Mouse (Mus musculus) heart, embryonic 16.5 days (tissue): ENCODE data around the gene E2f4. TPM values are rescaled to one million over a fixed set of nuclear protein-coding genes. Genes with fewer than 3 reads are reported as not detected.

ENCODE experiments used
- ATAC-seq: fragments of 200-750 bp; cut with Nextera tagmentation; replicated peaks from 2 replicates; pipeline ENCODE4 v1.8.0; 2017; ENCODE audit warnings: moderate number of reproducible peaks; ENCODE audit not compliant: insufficient read depth, low FRiP score; ENCODE audit errors: extremely low read depth
- H3K27ac ChIP-seq: fragments of 300-500 bp; sonication (generic); 2 replicates; pipeline ENCODE4 v1.5.1; 2014; ENCODE audit warnings: mild to moderate bottlenecking, low read length, control low read depth, moderate library complexity
- H3K27me3 ChIP-seq: fragments of 300-500 bp; sonication (generic); 2 replicates; pipeline ENCODE4 v1.6.1; 2014; ENCODE audit warnings: low read length, mixed read lengths; ENCODE audit not compliant: control insufficient read depth, insufficient read depth
- H3K36me3 ChIP-seq: fragments of 300-500 bp; sonication (generic); 2 replicates; pipeline ENCODE4 v1.6.1; 2014; ENCODE audit not compliant: control insufficient read depth, insufficient read depth
- H3K4me1 ChIP-seq: fragments of 300-500 bp; sonication (generic); 2 replicates; pipeline ENCODE4 v1.6.1; 2014; ENCODE audit warnings: low read length, mixed read lengths; ENCODE audit not compliant: control insufficient read depth, insufficient read depth
- H3K4me2 ChIP-seq: fragments of 300-500 bp; sonication (generic); 2 replicates; pipeline ENCODE4 v1.6.1; 2014; ENCODE audit warnings: low read depth, mild to moderate bottlenecking, control low read depth, low read length
- H3K4me3 ChIP-seq: fragments of 300-500 bp; sonication (generic); 2 replicates; pipeline ENCODE4 v1.5.1; 2014; ENCODE audit warnings: mild to moderate bottlenecking, control low read depth, low read length
- H3K9ac ChIP-seq: fragments of 300-500 bp; sonication (generic); 2 replicates; pipeline ENCODE4 v1.6.1; 2014; ENCODE audit warnings: low read length, control low read depth
- H3K9me3 ChIP-seq: fragments of 300-500 bp; sonication (generic); replicated peaks from 2 replicates; pipeline ENCODE4 v1.6.1; 2016; ENCODE audit warnings: low read length; ENCODE audit not compliant: control insufficient read depth
- WGBS: fragments of 180-500 bp; shearing (Covaris S2); extraction: QIAGEN DNeasy Blood & Tissue Kit; methylation state at CpG from one replicate; pipeline ENCODE4 v1.1.7; 2014; 5-methylcytosine and 5-hydroxymethylcytosine counted together
- polyA plus RNA-seq: library from polyadenylated mRNA; unstranded; fragments of >200 nt; fragmentation: Nextera tagmentation; extraction: Ambion mirVana; gene quantifications from 2 replicates; pipeline ENCODE4 v1.2.1, GENCODE M21; 2015

Gene E2f4
- polyA plus RNA-seq, 1 experiment from 2014 or later = 61.1 TPM

DNA sequence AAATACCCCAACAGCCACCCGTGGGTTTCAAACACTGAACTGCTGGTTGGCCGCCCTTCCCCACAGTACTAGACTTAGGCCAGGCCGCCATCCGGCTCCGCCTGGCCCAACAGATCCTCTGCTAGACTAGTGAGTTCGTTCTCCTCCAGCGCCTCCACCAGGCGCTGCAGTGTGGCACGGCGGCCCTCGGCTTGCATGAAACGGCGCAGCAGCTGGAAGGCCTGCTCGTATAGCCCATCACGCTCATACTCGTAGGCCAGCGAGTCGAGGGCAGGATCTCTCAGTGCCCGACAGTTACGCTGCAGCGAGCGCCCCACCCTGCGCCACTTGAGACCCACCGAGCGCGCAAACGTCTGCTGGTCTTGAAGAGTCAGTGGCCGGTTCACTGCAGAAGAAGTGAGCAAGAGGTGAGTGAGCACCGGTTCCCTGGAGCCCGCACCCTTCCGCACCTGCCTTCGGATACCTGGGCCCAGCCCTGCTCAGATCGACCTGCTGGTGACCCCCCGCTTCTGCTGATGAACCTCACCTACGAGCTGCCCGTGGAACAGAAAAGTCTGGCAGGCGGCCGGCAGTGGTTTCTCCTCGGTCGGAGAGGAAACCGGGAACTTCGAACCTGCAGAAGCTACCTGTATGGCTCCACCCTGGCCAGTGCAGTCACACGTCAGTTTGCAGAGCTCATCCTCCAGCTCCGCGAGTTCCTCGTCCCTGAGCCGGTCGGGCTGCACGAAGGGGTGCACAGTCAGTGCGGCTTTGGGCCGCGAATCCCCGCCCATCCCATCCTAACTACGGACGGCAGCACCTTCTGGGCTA is 38.3 kb upstream of the E2f4 start:
- Histone ChIP-seq H3K4me1 (peaks cover 22% of the 10 kb centered on the region), H3K4me2 (peak overlapping the region; percentile 93), H3K27ac (no peak overlapping the region), H3K36me3 (no peaks in the 10 kb centered on the region), H3K27me3 (peaks cover 24% of the 10 kb centered on the region), H3K9me3 (peaks cover 4% of the 10 kb centered on the region), H3K9ac (peak overlapping the region; percentile 59), H3K4me3 (peak overlapping the region; percentile 57)
- ATAC-seq = no peak
- 7% methylated on average over 55 of the region's 55 CpGs for WGBS

GRCm38 (mm10) chr8:105259721-105260320 is 37.6 kb upstream of the E2f4 start:
- Histone ChIP-seq H3K4me3 (peak overlapping the region; percentile 57), H3K27me3 (peaks cover 24% of the 10 kb centered on the region), H3K36me3 (no peaks in the 10 kb centered on the region), H3K9ac (peak overlapping the region; percentile 59), H3K27ac (no peak overlapping the region), H3K9me3 (peaks cover 4% of the 10 kb centered on the region), H3K4me1 (peaks cover 21% of the 10 kb centered on the region), H3K4me2 (peak overlapping the region; percentile 93)
- WGBS = 4% methylated on average over 30 of the region's 30 CpGs
- 0 out of 2 replicates have a peak, but pooled peaks have one; percentile 12 for ATAC-seq

- 68% methylated on average over 7 of the region's 7 CpGs for WGBS
- H3K27ac ChIP-seq = no peak overlapping the region
Observed at GRCm38 (mm10) chr8:105260371-105261099, 36.9 kb upstream of the E2f4 start.

DNA sequence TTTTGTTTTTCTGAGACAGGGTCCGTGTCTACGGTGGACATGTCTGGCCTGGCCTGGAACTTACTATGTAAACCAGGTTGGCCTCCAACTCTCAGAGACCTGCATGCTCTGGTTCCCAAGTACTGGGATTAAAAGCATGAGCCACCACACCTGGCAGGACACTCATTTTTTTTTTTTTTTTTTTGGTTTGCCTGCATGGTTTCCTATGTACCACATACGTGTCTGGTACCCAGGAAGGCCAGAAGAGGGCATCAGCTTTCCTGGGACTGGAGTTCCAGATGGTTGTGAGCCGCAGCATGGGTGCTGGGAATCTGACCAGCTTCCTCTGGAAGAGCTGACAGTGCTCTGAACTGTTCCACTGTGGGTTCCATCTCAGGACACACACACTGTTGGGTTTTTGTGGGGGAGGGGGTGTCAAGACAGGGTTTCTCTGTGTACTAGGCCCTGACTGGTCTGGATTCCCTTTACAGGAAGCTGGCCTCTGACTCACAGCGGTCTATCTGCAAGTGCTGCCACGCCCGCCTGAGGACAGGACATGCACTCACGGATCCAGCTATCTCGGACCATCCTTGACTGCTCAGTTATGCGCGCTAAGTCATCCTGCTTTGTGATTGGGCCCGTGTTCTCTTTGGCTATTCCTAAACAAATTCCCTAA is 36.0 kb upstream of the E2f4 start:
- no peak overlapping the region for H3K4me2 ChIP-seq
- no peaks in the 10 kb centered on the region for H3K36me3 ChIP-seq
- 85% methylated on average over 12 of the region's 12 CpGs for WGBS
- peaks cover 22% of the 10 kb centered on the region for H3K4me1 ChIP-seq
- H3K4me3 ChIP-seq = no peak overlapping the region
- no peak overlapping the region for H3K9ac ChIP-seq
- ATAC-seq = no peak
- peaks cover 24% of the 10 kb centered on the region for H3K27me3 ChIP-seq
- no peak overlapping the region for H3K27ac ChIP-seq
- peaks cover 4% of the 10 kb centered on the region for H3K9me3 ChIP-seq

More at GRCm38 (mm10) chr8:105260371-105261099, 36.9 kb upstream of the E2f4 start:
- H3K9ac ChIP-seq = no peak overlapping the region
- peaks cover 4% of the 10 kb centered on the region for H3K9me3 ChIP-seq
- H3K27me3 ChIP-seq = peaks cover 24% of the 10 kb centered on the region
- ATAC-seq = no peak
- H3K4me2 ChIP-seq = no peak overlapping the region
- no peaks in the 10 kb centered on the region for H3K36me3 ChIP-seq
- no peak overlapping the region for H3K4me3 ChIP-seq
- peaks cover 22% of the 10 kb centered on the region for H3K4me1 ChIP-seq

DNA sequence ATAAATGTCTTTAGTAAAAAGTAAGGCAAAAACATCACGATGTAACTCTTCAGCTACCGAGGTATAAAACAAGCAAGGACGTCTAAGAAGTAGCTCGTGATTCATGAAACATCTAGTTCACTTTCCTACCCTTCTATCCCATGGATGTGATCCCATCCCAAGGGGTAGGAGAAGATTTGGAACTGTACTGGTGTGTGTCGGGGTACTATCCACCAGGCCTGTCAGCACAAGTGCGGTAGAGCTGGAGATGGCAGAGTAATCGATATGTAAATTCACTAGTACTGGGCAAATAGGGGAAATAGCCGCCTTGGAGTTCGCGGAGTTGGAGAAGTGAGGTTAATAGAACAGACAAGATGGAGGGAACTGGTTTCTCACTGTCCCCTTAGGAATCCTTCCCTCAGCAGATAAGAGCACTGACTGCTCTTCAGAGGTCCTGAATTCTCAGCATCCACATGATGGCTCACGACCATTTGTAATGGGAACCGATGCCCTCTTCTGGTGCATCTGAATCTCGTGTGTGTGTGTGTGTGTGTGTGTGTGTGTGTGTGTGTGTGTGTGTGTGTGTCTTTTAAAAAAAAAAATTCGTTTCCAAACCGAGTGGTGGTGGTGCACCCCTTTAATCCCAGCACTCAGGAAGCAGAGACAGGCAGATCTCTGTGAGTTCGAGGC is 34.1 kb upstream of the E2f4 start:
- Histone ChIP-seq H3K36me3 (no peaks in the 10 kb centered on the region), H3K27ac (no peak overlapping the region), H3K27me3 (peaks cover 34% of the 10 kb centered on the region), H3K4me2 (peak overlapping the region; percentile 92), H3K4me1 (peaks cover 27% of the 10 kb centered on the region), H3K9ac (no peak overlapping the region; the same call in 1 of the 2 replicates), H3K4me3 (no peak overlapping the region; the same call in 1 of the 2 replicates), H3K9me3 (peaks cover 4% of the 10 kb centered on the region)
- 45% methylated on average over 16 of the region's 16 CpGs for WGBS
- ATAC-seq = no peak

- 1% methylated on average over 54 of the region's 54 CpGs for WGBS
- Histone ChIP-seq H3K4me2 (peak within 1 kb of the TSS; percentile 92), H3K4me1 (peaks cover 29% of the 10 kb centered on the region), H3K36me3 (no peaks in the 10 kb centered on the region), H3K4me3 (peak within 1 kb of the TSS; percentile 76), H3K9me3 (peaks cover 4% of the 10 kb centered on the region), H3K9ac (peak within 1 kb of the TSS; percentile 81), H3K27me3 (peaks cover 37% of the 10 kb centered on the region), H3K27ac (no peak within 1 kb of the TSS)
- peak; percentile 65; the same call in 1 of the 2 replicates for ATAC-seq
Observed at GRCm38 (mm10) chr8:105264024-105264982, 33.2 kb upstream of the E2f4 start, which contains the start of the genes Tradd and Fbxl8. Tradd (minus strand) TSS chr8:105264609. Fbxl8 (plus strand) TSS chr8:105264648.

DNA sequence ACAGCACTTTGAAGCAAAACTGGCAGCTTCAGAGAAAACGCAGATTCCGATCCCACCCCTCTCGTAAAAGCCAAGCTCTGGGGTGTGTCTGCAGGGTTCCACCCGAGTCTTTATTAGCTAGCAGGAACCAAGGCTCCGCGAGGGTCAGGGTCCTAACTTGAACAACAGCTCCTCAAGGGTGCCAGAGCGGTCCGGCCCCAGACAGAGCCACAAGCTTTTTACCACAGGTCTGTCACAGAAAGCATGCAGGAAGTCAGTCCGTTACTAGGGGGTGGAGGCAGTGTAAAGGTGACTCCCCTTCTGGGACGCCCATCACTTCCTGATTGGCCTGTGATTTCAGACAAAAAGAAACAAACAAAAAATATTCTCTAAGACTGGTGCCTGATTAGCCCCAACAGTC is 32.3 kb upstream of the E2f4 start:
- Histone ChIP-seq H3K4me2 (peak overlapping the region; percentile 92), H3K4me1 (peaks cover 28% of the 10 kb centered on the region), H3K9me3 (peaks cover 4% of the 10 kb centered on the region), H3K4me3 (peak overlapping the region; percentile 76), H3K36me3 (no peaks in the 10 kb centered on the region), H3K27me3 (peaks cover 37% of the 10 kb centered on the region), H3K27ac (no peak overlapping the region), H3K9ac (peak overlapping the region; percentile 81)
- 16% methylated on average over 10 of the region's 10 CpGs for WGBS
- ATAC-seq = no peak
